Mouse (Mus musculus): Measurements from ENCODE around the gene Ubac2. TPM values are rescaled to one million over a fixed set of nuclear protein-coding genes. Genes with fewer than 3 reads are reported as not detected.
A peak's percentile ranks its signal among the peaks of the same experiment; 100 is the strongest.

The Ubac2 gene
- polyA plus RNA-seq, 1 experiment: 49.0 TPM

- Histone ChIP-seq H3K27ac (ENCODE audit: insufficient read depth, low read depth, low read length) (peak overlapping the region; percentile 98), H3K4me3 (ENCODE audit: insufficient read depth, low read length) (peak overlapping the region; percentile 8; the same call in 1 of the 2 replicates), H3K4me1 (ENCODE audit: control insufficient read depth, insufficient read depth, low read length) (peaks cover 38% of the 10 kb centered on the region)
Measured at GRCm38 (mm10) chr14:121938256-121939191, 60.1 kb downstream of the Ubac2 start.

GRCm38 (mm10) chr14:121939582-121939981 is 61.2 kb downstream of the Ubac2 start:
- H3K4me1 ChIP-seq (ENCODE audit: control insufficient read depth, insufficient read depth, low read length): peaks cover 27% of the 10 kb centered on the region
- TF ChIP-seq POLR2A (IDR thresholded peaks at IDR 0.05; ENCODE audit: borderline replicate concordance, low read depth, low read length): no peak
- no peak for TF ChIP-seq CTCF (IDR thresholded peaks at IDR 0.05; ENCODE audit: low read depth, low read length)
- H3K4me3 ChIP-seq (ENCODE audit: insufficient read depth, low read length): no peak overlapping the region
- peak overlapping the region; percentile 98 for H3K27ac ChIP-seq (ENCODE audit: insufficient read depth, low read depth, low read length)

More at GRCm38 (mm10) chr14:121938256-121939191, 60.1 kb downstream of the Ubac2 start:
- TF ChIP-seq POLR2A (IDR thresholded peaks at IDR 0.05; ENCODE audit: borderline replicate concordance, low read depth, low read length) (no peak), CTCF (IDR thresholded peaks at IDR 0.05; ENCODE audit: low read depth, low read length) (no peak)

GRCm38 (mm10) chr14:121946131-121946530 is 67.7 kb downstream of the Ubac2 start:
- peaks cover 21% of the 10 kb centered on the region for H3K4me1 ChIP-seq (ENCODE audit: control insufficient read depth, insufficient read depth, low read length)
- no peak overlapping the region for H3K4me3 ChIP-seq (ENCODE audit: insufficient read depth, low read length)
- H3K27ac ChIP-seq (ENCODE audit: insufficient read depth, low read depth, low read length): no peak overlapping the region
- no peak for TF ChIP-seq POLR2A (IDR thresholded peaks at IDR 0.05; ENCODE audit: borderline replicate concordance, low read depth, low read length)
- TF ChIP-seq CTCF (IDR thresholded peaks at IDR 0.05; ENCODE audit: low read depth, low read length): no peak

- H3K4me1 ChIP-seq (ENCODE audit: control insufficient read depth, insufficient read depth, low read length): peaks cover 23% of the 10 kb centered on the region
- TF ChIP-seq POLR2A (IDR thresholded peaks at IDR 0.05; ENCODE audit: borderline replicate concordance, low read depth, low read length) (no peak), CTCF (IDR thresholded peaks at IDR 0.05; ENCODE audit: low read depth, low read length) (no peak)
- peak overlapping the region; percentile 15; the same call in 1 of the 2 replicates for H3K27ac ChIP-seq (ENCODE audit: insufficient read depth, low read depth, low read length)
- H3K4me3 ChIP-seq (ENCODE audit: insufficient read depth, low read length): no peak overlapping the region
Measured at GRCm38 (mm10) chr14:121946728-121947127, 68.3 kb downstream of the Ubac2 start.

GRCm38 (mm10) chr14:121947201-121947760 is 68.9 kb downstream of the Ubac2 start:
- Histone ChIP-seq H3K27ac (ENCODE audit: insufficient read depth, low read depth, low read length) (no peak overlapping the region), H3K4me1 (ENCODE audit: control insufficient read depth, insufficient read depth, low read length) (peaks cover 23% of the 10 kb centered on the region), H3K4me3 (ENCODE audit: insufficient read depth, low read length) (no peak overlapping the region)
- TF ChIP-seq CTCF (IDR thresholded peaks at IDR 0.05; ENCODE audit: low read depth, low read length) (no peak), POLR2A (IDR thresholded peaks at IDR 0.05; ENCODE audit: borderline replicate concordance, low read depth, low read length) (no peak)

- Histone ChIP-seq H3K4me3 (ENCODE audit: insufficient read depth, low read length) (no peak overlapping the region), H3K4me1 (ENCODE audit: control insufficient read depth, insufficient read depth, low read length) (peaks cover 23% of the 10 kb centered on the region), H3K27ac (ENCODE audit: insufficient read depth, low read depth, low read length) (no peak overlapping the region)
- TF ChIP-seq POLR2A (IDR thresholded peaks at IDR 0.05; ENCODE audit: borderline replicate concordance, low read depth, low read length) (no peak), CTCF (IDR thresholded peaks at IDR 0.05; ENCODE audit: low read depth, low read length) (no peak)
Measured at GRCm38 (mm10) chr14:121947966-121948365, 69.5 kb downstream of the Ubac2 start.

GRCm38 (mm10) chr14:121949436-121949835 is 71.0 kb downstream of the Ubac2 start:
- peaks cover 23% of the 10 kb centered on the region for H3K4me1 ChIP-seq (ENCODE audit: control insufficient read depth, insufficient read depth, low read length)
- TF ChIP-seq CTCF (IDR thresholded peaks at IDR 0.05; ENCODE audit: low read depth, low read length) (no peak), POLR2A (IDR thresholded peaks at IDR 0.05; ENCODE audit: borderline replicate concordance, low read depth, low read length) (no peak)
- H3K27ac ChIP-seq (ENCODE audit: insufficient read depth, low read depth, low read length): no peak overlapping the region
- no peak overlapping the region for H3K4me3 ChIP-seq (ENCODE audit: insufficient read depth, low read length)

GRCm38 (mm10) chr14:121949897-121950296 is 71.5 kb downstream of the Ubac2 start:
- TF ChIP-seq CTCF (IDR thresholded peaks at IDR 0.05; ENCODE audit: low read depth, low read length) (no peak), POLR2A (IDR thresholded peaks at IDR 0.05; ENCODE audit: borderline replicate concordance, low read depth, low read length) (no peak)
- Histone ChIP-seq H3K4me3 (ENCODE audit: insufficient read depth, low read length) (no peak overlapping the region), H3K27ac (ENCODE audit: insufficient read depth, low read depth, low read length) (no peak overlapping the region), H3K4me1 (ENCODE audit: control insufficient read depth, insufficient read depth, low read length) (peaks cover 25% of the 10 kb centered on the region)

- TF ChIP-seq CTCF (IDR thresholded peaks at IDR 0.05; ENCODE audit: low read depth, low read length) (no peak), POLR2A (IDR thresholded peaks at IDR 0.05; ENCODE audit: borderline replicate concordance, low read depth, low read length) (no peak)
- H3K4me3 ChIP-seq (ENCODE audit: insufficient read depth, low read length): no peak overlapping the region
- H3K4me1 ChIP-seq (ENCODE audit: control insufficient read depth, insufficient read depth, low read length): peaks cover 30% of the 10 kb centered on the region
- H3K27ac ChIP-seq (ENCODE audit: insufficient read depth, low read depth, low read length): no peak overlapping the region
Measured at GRCm38 (mm10) chr14:121951399-121952045, 73.1 kb downstream of the Ubac2 start.
